13 mouse cellular contexts compared by ENCODE assay signal in genomic region chr11:119014455-119014854, GRCm38 (mm10).
A peak's percentile ranks its signal among the peaks of the same experiment; 100 is the strongest.
DNase-seq lines count a peak whose midpoint lies in the region.
"Had no signal": no experiment of that assay in that cellular context is flagged by ENCODE, and none has a peak within 500 bp of the region (broad histone marks: within the 10 kb centered on the region; RNA-seq: fewer than 3 reads in every experiment).

No protein-coding gene starts in this region.

- DNase-seq in cerebellum, postnatal 14 days = peak; percentile 53 to 59
- no peak for DNase-seq in cerebellum, adult 18-20 months
- DNase-seq: adrenal gland, adult 2 months; adrenal gland, adult 8-10 months; adrenal gland, postnatal 10 days; adrenal gland, postnatal 14 days; adrenal gland, postnatal 25 days; adrenal gland, postnatal 36 days; B cell, adult 2 months; cerebellum, adult 11 months; cerebellum, adult 11-12 months; cerebellum, adult 2 months; cerebellum, adult 8-10 months had no signal

Comparison
In these comparisons a context has a peak if more than half of its experiments do, and no peak if none do; other contexts are left out.
1. DNase-seq: peak in cerebellum, postnatal 14 days (2 of 2); none in cerebellum, adult 18-20 months (0 of 2).